Mouse (Mus musculus) C2C12 (cell line): Measurements from ENCODE around the gene Abi3bp. TPM values are rescaled to one million over a fixed set of nuclear protein-coding genes. Genes with fewer than 3 reads are reported as not detected.

Source experiments
- H3K27me3 ChIP-seq: one replicate; pipeline ENCODE4 v1.6.1; 2011; ENCODE audit not compliant: control insufficient read depth, insufficient read depth, insufficient read length
- H3K36me3 ChIP-seq: one replicate; pipeline ENCODE4 v1.6.1; 2011; ENCODE audit not compliant: control insufficient read depth, insufficient read depth
- H3K4me3 ChIP-seq: one replicate; pipeline ENCODE4 v1.5.1; 2011; ENCODE audit warnings: mild to moderate bottlenecking, control low read depth; ENCODE audit not compliant: poor library complexity, insufficient read depth, severe bottlenecking
- H3K79me2 ChIP-seq: one replicate; pipeline ENCODE4 v1.6.1; 2011; ENCODE audit not compliant: control insufficient read depth, insufficient read depth
- H3K79me3 ChIP-seq: one replicate; pipeline ENCODE4 v1.6.1; 2011; ENCODE audit warnings: low read depth, control low read depth
- H3ac ChIP-seq: one replicate; pipeline ENCODE3; 2011; ENCODE audit warnings: low read depth; ENCODE audit not compliant: control insufficient read depth, insufficient read length
- CEBPB ChIP-seq: IDR thresholded peaks from one replicate; pipeline ENCODE4 v1.6.1; 2011; ENCODE audit warnings: low read depth, mild to moderate bottlenecking, control low read depth, moderate library complexity
- CTCF ChIP-seq: IDR thresholded peaks from one replicate; pipeline ENCODE4 v1.5.1; 2011; ENCODE audit not compliant: control insufficient read depth, insufficient read depth, insufficient read length
- FOSL1 ChIP-seq: IDR thresholded peaks from one replicate; pipeline ENCODE4 v1.8.0; 2011; ENCODE audit warnings: mild to moderate bottlenecking, low read length; ENCODE audit not compliant: poor library complexity, insufficient read depth, severe bottlenecking
- MAX ChIP-seq: IDR thresholded peaks from one replicate; pipeline ENCODE4 v1.6.1; 2011; ENCODE audit warnings: mild to moderate bottlenecking, control low read depth
- MYOD1 ChIP-seq: IDR thresholded peaks from one replicate; pipeline ENCODE4 v1.6.1; 2011; ENCODE audit warnings: low read depth; ENCODE audit not compliant: control insufficient read depth, insufficient read length
- MYOG ChIP-seq: IDR thresholded peaks from one replicate; pipeline ENCODE4 v1.6.1; 2011; ENCODE audit not compliant: control insufficient read depth, insufficient read length; ENCODE audit errors: extremely low read depth
- USF1 ChIP-seq: IDR thresholded peaks from one replicate; pipeline ENCODE4 v1.6.1; 2011; ENCODE audit warnings: low read depth, mild to moderate bottlenecking, control low read depth, moderate library complexity
- polyA plus RNA-seq: library from polyadenylated mRNA; unstranded; fragments of >200 nt; fragmentation: generic; extraction: Trizol; gene quantifications from one replicate; pipeline ENCODE4 v1.2.1, GENCODE M21; 2012; ENCODE audit warnings: missing spikeins

Abi3bp gene
- polyA plus RNA-seq, 1 experiment: 0.01 TPM

GRCm38 (mm10) chr16:56722357-56722756 lies 244.7 kb downstream of the Abi3bp start:
- H3K4me3 ChIP-seq: no peak overlapping the region
- no peaks in the 10 kb centered on the region for H3K27me3 ChIP-seq
- no peaks in the 10 kb centered on the region for H3K79me3 ChIP-seq
- TF ChIP-seq CTCF (no peak), USF1 (no peak), CEBPB (no peak), MYOD1 (no peak), FOSL1 (no peak), MYOG (no peak), MAX (no peak)
- no peaks in the 10 kb centered on the region for H3K36me3 ChIP-seq
- no peaks in the 10 kb centered on the region for H3K79me2 ChIP-seq
- H3ac ChIP-seq: no peak overlapping the region

GRCm38 (mm10) chr16:56724927-56725326 lies 247.2 kb downstream of the Abi3bp start:
- Histone ChIP-seq H3K79me3 (no peaks in the 10 kb centered on the region), H3K79me2 (no peaks in the 10 kb centered on the region), H3K4me3 (no peak overlapping the region), H3ac (no peak overlapping the region), H3K27me3 (no peaks in the 10 kb centered on the region), H3K36me3 (no peaks in the 10 kb centered on the region)
- TF ChIP-seq USF1 (no peak), FOSL1 (no peak), MYOD1 (no peak), MYOG (no peak), CTCF (no peak), CEBPB (no peak), MAX (no peak)

DNA sequence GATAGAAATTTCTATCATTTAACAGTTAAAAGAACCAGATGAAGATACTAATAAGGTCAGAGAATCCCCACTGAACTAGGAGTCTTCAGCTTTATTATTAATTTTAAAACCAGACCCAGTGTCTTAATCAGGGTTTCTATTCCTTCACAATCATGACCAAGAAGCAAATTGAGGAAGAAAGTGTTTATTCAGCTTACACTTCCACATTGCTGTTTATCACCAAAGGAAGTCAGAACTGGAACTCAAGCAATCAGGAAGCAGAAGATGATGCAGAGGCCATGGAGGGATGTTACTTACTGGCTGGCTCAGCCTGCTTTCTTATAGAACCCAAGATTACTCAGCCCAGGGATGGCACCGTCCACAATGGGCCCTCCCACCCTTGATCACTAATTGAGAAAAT lies 251.4 kb downstream of the Abi3bp start:
- Histone ChIP-seq H3K79me3 (no peaks in the 10 kb centered on the region), H3ac (no peak overlapping the region), H3K36me3 (no peaks in the 10 kb centered on the region), H3K4me3 (no peak overlapping the region), H3K27me3 (no peaks in the 10 kb centered on the region), H3K79me2 (no peaks in the 10 kb centered on the region)
- TF ChIP-seq USF1 (no peak), MAX (no peak), FOSL1 (no peak), MYOD1 (no peak), MYOG (no peak), CTCF (no peak), CEBPB (no peak)

Other genes starting within 250 kb of the Abi3bp start
- gene Tfg, start 239.6 kb downstream of the Abi3bp start, polyA plus RNA-seq: 44.3 TPM